Mouse (Mus musculus): ENCODE results near the gene Prkca. TPM values are rescaled to one million over a fixed set of nuclear protein-coding genes. Genes with fewer than 3 reads are reported as not detected.

The Prkca gene
- polyA plus RNA-seq, 1 experiment, result 2.2 TPM

GRCm38 (mm10) chr11:108196796-108197195 lies 146.9 kb downstream of the Prkca start:
- TF ChIP-seq CTCF (IDR thresholded peaks at IDR 0.05; ENCODE audit: control insufficient read depth, insufficient read depth, insufficient replicate concordance, low read depth, low read length), result no peak
- H3K36me3 ChIP-seq (ENCODE audit: control insufficient read depth, insufficient read depth, low read length), result no peaks in the 10 kb centered on the region
- no peaks in the 10 kb centered on the region for H3K27me3 ChIP-seq (ENCODE audit: control insufficient read depth, insufficient read depth, low read length)
- H3K4me3 ChIP-seq (ENCODE audit: control insufficient read depth, low read depth, low read length), result no peak overlapping the region
- no peaks in the 10 kb centered on the region for H3K4me1 ChIP-seq (ENCODE audit: control insufficient read depth, insufficient read depth, low read length)
- H3K27ac ChIP-seq (ENCODE audit: control insufficient read depth, insufficient read depth, low read depth, low read length), result no peak overlapping the region

- no peaks in the 10 kb centered on the region for H3K36me3 ChIP-seq (ENCODE audit: control insufficient read depth, insufficient read depth, low read length)
- TF ChIP-seq POLR2A (IDR thresholded peaks at IDR 0.05; ENCODE audit: control insufficient read depth, low read depth, low read length), result no peak
- no peak for TF ChIP-seq CTCF (IDR thresholded peaks at IDR 0.05; ENCODE audit: control insufficient read depth, insufficient read depth, insufficient replicate concordance, low read depth, low read length)
- no peaks in the 10 kb centered on the region for H3K4me1 ChIP-seq (ENCODE audit: control insufficient read depth, insufficient read depth, low read length)
- H3K27me3 ChIP-seq (ENCODE audit: control insufficient read depth, insufficient read depth, low read length), result no peaks in the 10 kb centered on the region
- H3K27ac ChIP-seq (ENCODE audit: control insufficient read depth, insufficient read depth, low read depth, low read length), result no peak overlapping the region
- H3K4me3 ChIP-seq (ENCODE audit: control insufficient read depth, low read depth, low read length), result no peak overlapping the region
Measured at GRCm38 (mm10) chr11:108190298-108190697, 153.4 kb downstream of the Prkca start.

DNA sequence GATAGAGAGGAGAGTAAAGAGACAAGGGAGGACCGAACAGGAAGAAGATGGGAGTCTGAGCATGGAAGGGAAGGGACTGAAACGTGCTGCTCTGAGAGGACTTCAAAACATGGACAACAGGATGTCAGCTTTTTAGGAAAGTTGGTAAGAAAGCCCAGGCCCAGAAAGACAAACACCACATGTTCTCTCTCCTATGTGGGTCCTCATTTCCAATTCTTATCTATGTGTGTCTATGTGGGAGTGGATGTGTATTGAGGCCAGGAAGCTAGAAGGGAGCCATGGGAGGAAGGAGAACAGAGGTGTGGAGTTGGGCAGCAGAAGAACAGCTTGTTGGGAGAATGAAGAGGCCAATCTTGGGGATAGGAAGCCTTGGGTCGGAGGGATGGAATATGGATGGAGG lies 154.4 kb downstream of the Prkca start:
- Histone ChIP-seq H3K27ac (ENCODE audit: control insufficient read depth, insufficient read depth, low read depth, low read length) (no peak overlapping the region), H3K36me3 (ENCODE audit: control insufficient read depth, insufficient read depth, low read length) (no peaks in the 10 kb centered on the region), H3K4me1 (ENCODE audit: control insufficient read depth, insufficient read depth, low read length) (no peaks in the 10 kb centered on the region), H3K27me3 (ENCODE audit: control insufficient read depth, insufficient read depth, low read length) (no peaks in the 10 kb centered on the region), H3K4me3 (ENCODE audit: control insufficient read depth, low read depth, low read length) (no peak overlapping the region)
- TF ChIP-seq POLR2A (IDR thresholded peaks at IDR 0.05; ENCODE audit: control insufficient read depth, low read depth, low read length) (no peak), CTCF (IDR thresholded peaks at IDR 0.05; ENCODE audit: control insufficient read depth, insufficient read depth, insufficient replicate concordance, low read depth, low read length) (no peak)

DNA sequence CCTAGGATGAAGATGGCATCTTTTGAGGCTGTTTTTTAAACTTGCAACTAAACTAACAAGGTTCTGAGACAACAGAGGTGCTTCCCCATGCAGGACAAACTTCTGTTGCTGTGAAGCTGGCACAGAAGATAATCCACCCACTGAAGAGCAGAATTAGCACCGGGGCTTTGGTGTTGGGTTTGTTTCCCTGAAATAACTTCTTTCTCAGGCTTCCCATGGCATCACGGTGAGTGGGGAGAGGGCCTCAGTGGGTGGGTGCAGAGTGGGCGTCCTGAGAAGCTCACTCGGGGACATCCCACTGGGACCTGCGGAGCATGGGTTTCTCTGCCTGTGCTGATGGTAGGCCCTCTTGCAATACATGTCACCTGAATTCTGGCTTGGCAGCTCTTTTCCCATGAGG lies 161.3 kb downstream of the Prkca start:
- Histone ChIP-seq H3K4me1 (ENCODE audit: control insufficient read depth, insufficient read depth, low read length) (no peaks in the 10 kb centered on the region), H3K27ac (ENCODE audit: control insufficient read depth, insufficient read depth, low read depth, low read length) (no peak overlapping the region), H3K27me3 (ENCODE audit: control insufficient read depth, insufficient read depth, low read length) (no peaks in the 10 kb centered on the region), H3K36me3 (ENCODE audit: control insufficient read depth, insufficient read depth, low read length) (no peaks in the 10 kb centered on the region), H3K4me3 (ENCODE audit: control insufficient read depth, low read depth, low read length) (no peak overlapping the region)
- TF ChIP-seq POLR2A (IDR thresholded peaks at IDR 0.05; ENCODE audit: control insufficient read depth, low read depth, low read length) (no peak), CTCF (IDR thresholded peaks at IDR 0.05; ENCODE audit: control insufficient read depth, insufficient read depth, insufficient replicate concordance, low read depth, low read length) (no peak)

GRCm38 (mm10) chr11:108181012-108181713 lies 162.6 kb downstream of the Prkca start:
- no peaks in the 10 kb centered on the region for H3K27me3 ChIP-seq (ENCODE audit: control insufficient read depth, insufficient read depth, low read length)
- TF ChIP-seq CTCF (IDR thresholded peaks at IDR 0.05; ENCODE audit: control insufficient read depth, insufficient read depth, insufficient replicate concordance, low read depth, low read length), result no peak
- no peak for TF ChIP-seq POLR2A (IDR thresholded peaks at IDR 0.05; ENCODE audit: control insufficient read depth, low read depth, low read length)
- H3K4me3 ChIP-seq (ENCODE audit: control insufficient read depth, low read depth, low read length), result no peak overlapping the region
- no peaks in the 10 kb centered on the region for H3K4me1 ChIP-seq (ENCODE audit: control insufficient read depth, insufficient read depth, low read length)
- H3K27ac ChIP-seq (ENCODE audit: control insufficient read depth, insufficient read depth, low read depth, low read length), result no peak overlapping the region
- no peaks in the 10 kb centered on the region for H3K36me3 ChIP-seq (ENCODE audit: control insufficient read depth, insufficient read depth, low read length)

DNA sequence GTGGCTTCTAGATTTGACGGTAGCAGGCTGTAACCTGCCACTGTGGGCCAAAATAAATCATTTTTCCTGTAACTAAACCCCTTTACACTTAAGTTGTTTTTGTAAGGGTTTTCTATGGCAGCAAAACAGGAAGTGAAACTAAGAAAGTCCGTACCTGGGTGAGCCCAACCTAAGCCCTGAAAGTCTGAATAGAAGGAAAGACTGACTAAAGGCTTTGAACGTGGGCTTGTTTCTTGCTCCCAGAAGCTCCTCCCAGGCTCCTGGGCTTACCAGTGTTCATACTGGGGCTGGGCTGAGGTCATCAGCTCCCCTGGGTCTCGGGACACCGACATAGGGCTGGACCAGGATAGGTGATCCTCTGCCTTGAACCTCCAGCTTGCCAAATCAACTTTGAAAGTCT lies 164.9 kb downstream of the Prkca start:
- no peaks in the 10 kb centered on the region for H3K4me1 ChIP-seq (ENCODE audit: control insufficient read depth, insufficient read depth, low read length)
- H3K27me3 ChIP-seq (ENCODE audit: control insufficient read depth, insufficient read depth, low read length), result no peaks in the 10 kb centered on the region
- H3K27ac ChIP-seq (ENCODE audit: control insufficient read depth, insufficient read depth, low read depth, low read length), result no peak overlapping the region
- TF ChIP-seq CTCF (IDR thresholded peaks at IDR 0.05; ENCODE audit: control insufficient read depth, insufficient read depth, insufficient replicate concordance, low read depth, low read length), result no peak
- TF ChIP-seq POLR2A (IDR thresholded peaks at IDR 0.05; ENCODE audit: control insufficient read depth, low read depth, low read length), result no peak
- H3K36me3 ChIP-seq (ENCODE audit: control insufficient read depth, insufficient read depth, low read length), result no peaks in the 10 kb centered on the region
- no peak overlapping the region for H3K4me3 ChIP-seq (ENCODE audit: control insufficient read depth, low read depth, low read length)

GRCm38 (mm10) chr11:108178258-108178657 lies 165.5 kb downstream of the Prkca start:
- no peak for TF ChIP-seq CTCF (IDR thresholded peaks at IDR 0.05; ENCODE audit: control insufficient read depth, insufficient read depth, insufficient replicate concordance, low read depth, low read length)
- no peaks in the 10 kb centered on the region for H3K36me3 ChIP-seq (ENCODE audit: control insufficient read depth, insufficient read depth, low read length)
- H3K27me3 ChIP-seq (ENCODE audit: control insufficient read depth, insufficient read depth, low read length), result no peaks in the 10 kb centered on the region
- no peaks in the 10 kb centered on the region for H3K4me1 ChIP-seq (ENCODE audit: control insufficient read depth, insufficient read depth, low read length)
- no peak overlapping the region for H3K27ac ChIP-seq (ENCODE audit: control insufficient read depth, insufficient read depth, low read depth, low read length)
- no peak overlapping the region for H3K4me3 ChIP-seq (ENCODE audit: control insufficient read depth, low read depth, low read length)

- Histone ChIP-seq H3K27ac (ENCODE audit: control insufficient read depth, insufficient read depth, low read depth, low read length) (no peak overlapping the region), H3K36me3 (ENCODE audit: control insufficient read depth, insufficient read depth, low read length) (no peaks in the 10 kb centered on the region), H3K4me3 (ENCODE audit: control insufficient read depth, low read depth, low read length) (no peak overlapping the region), H3K4me1 (ENCODE audit: control insufficient read depth, insufficient read depth, low read length) (no peaks in the 10 kb centered on the region), H3K27me3 (ENCODE audit: control insufficient read depth, insufficient read depth, low read length) (no peaks in the 10 kb centered on the region)
- TF ChIP-seq CTCF (IDR thresholded peaks at IDR 0.05; ENCODE audit: control insufficient read depth, insufficient read depth, insufficient replicate concordance, low read depth, low read length) (no peak), POLR2A (IDR thresholded peaks at IDR 0.05; ENCODE audit: control insufficient read depth, low read depth, low read length) (no peak)
Measured at GRCm38 (mm10) chr11:108176715-108177114, 167.0 kb downstream of the Prkca start.
